Mouse (Mus musculus) embryonic facial prominence, embryonic 14.5 days (tissue): ENCODE data around the gene Wars. TPM values are rescaled to one million over a fixed set of nuclear protein-coding genes. Genes with fewer than 3 reads are reported as not detected.

Experiments
- ATAC-seq: fragments of 200-750 bp; cut with Nextera tagmentation; 2 replicates; pipeline ENCODE4 v1.8.0; 2017; ENCODE audit warnings: low read depth, moderate number of reproducible peaks, moderate TSS enrichment
- DNase-seq: peaks from one replicate; pipeline ENCODE4 v3.0.0-alpha.2; 2015; ENCODE audit warnings: low spot score
- H3K27ac ChIP-seq: fragments of 300-500 bp; sonication (generic); replicated peaks from 2 replicates; pipeline ENCODE4 v1.5.1; 2014; ENCODE audit warnings: low read depth, mild to moderate bottlenecking, low read length, moderate library complexity
- H3K27me3 ChIP-seq: fragments of 300-500 bp; sonication (generic); replicated peaks from 2 replicates; pipeline ENCODE4 v1.6.1; 2014; ENCODE audit warnings: low read length; ENCODE audit not compliant: control insufficient read depth, insufficient read depth
- H3K36me3 ChIP-seq: fragments of 300-500 bp; sonication (generic); 2 replicates; pipeline ENCODE4 v1.6.1; 2014; ENCODE audit warnings: low read length, mixed read lengths; ENCODE audit not compliant: control insufficient read depth, insufficient read depth
- H3K4me1 ChIP-seq: fragments of 300-500 bp; sonication (generic); 2 replicates; pipeline ENCODE4 v1.6.1; 2014; ENCODE audit warnings: antibody characterized with exemption, low read length; ENCODE audit not compliant: control insufficient read depth, insufficient read depth
- H3K4me2 ChIP-seq: fragments of 300-500 bp; sonication (generic); 2 replicates; pipeline ENCODE4 v1.6.1; 2014; ENCODE audit warnings: low read depth, mild to moderate bottlenecking, low read length, moderate library complexity, mixed read lengths
- H3K4me3 ChIP-seq: fragments of 300-500 bp; sonication (generic); 2 replicates; pipeline ENCODE4 v1.5.1; 2014; ENCODE audit warnings: low read depth, mild to moderate bottlenecking, low read length
- H3K9ac ChIP-seq: fragments of 300-500 bp; sonication (generic); 2 replicates; pipeline ENCODE4 v1.6.1; 2014; ENCODE audit warnings: low read depth, mild to moderate bottlenecking, low read length, moderate library complexity, mixed read lengths
- H3K9me3 ChIP-seq: fragments of 300-500 bp; sonication (generic); 2 replicates; pipeline ENCODE4 v1.6.1; 2016; ENCODE audit warnings: low read length; ENCODE audit not compliant: control insufficient read depth
- WGBS: fragments of 180-500 bp; shearing (Covaris S2); extraction: QIAGEN DNeasy Blood & Tissue Kit; methylation state at CpG from one replicate; pipeline ENCODE4 v1.1.7; 2014; 5-methylcytosine and 5-hydroxymethylcytosine counted together
- polyA plus RNA-seq: library from polyadenylated mRNA; unstranded; fragments of >200 nt; fragmentation: Nextera tagmentation; extraction: Ambion mirVana; gene quantifications from 2 replicates; pipeline ENCODE4 v1.2.1, GENCODE M21; 2014

Wars gene
- polyA plus RNA-seq, 1 experiment from 2014 or later: 63.6 TPM

DNA sequence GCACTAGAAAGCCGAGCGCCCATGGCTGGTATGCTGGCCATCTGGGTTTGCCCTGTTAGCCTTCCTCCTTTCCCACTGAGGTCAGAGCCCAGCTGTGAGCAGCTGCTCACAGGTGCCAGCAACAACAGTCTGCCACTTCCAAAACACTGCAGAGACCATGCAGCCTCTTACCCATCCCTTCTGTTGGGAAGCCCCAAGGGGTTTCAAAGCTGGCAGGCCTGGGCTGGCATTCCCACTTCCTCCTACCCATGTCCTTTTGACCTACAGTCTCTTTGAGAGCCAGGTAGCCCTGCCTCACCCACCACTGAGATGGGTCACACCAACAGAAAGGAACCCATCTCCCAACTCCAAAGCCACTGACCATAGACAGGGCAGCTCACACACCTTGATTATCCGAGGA, 60.6 kb downstream of the Wars start:
- Histone ChIP-seq H3K4me1 (peaks cover 19% of the 10 kb centered on the region), H3K9me3 (no peaks in the 10 kb centered on the region), H3K4me2 (no peak overlapping the region), H3K27ac (no peak overlapping the region), H3K36me3 (peaks cover 8% of the 10 kb centered on the region), H3K27me3 (no peaks in the 10 kb centered on the region), H3K9ac (no peak overlapping the region), H3K4me3 (no peak overlapping the region)
- DNase-seq: no peak
- no peak for ATAC-seq
- WGBS: 85% methylated on average over 3 of the region's 3 CpGs

DNA sequence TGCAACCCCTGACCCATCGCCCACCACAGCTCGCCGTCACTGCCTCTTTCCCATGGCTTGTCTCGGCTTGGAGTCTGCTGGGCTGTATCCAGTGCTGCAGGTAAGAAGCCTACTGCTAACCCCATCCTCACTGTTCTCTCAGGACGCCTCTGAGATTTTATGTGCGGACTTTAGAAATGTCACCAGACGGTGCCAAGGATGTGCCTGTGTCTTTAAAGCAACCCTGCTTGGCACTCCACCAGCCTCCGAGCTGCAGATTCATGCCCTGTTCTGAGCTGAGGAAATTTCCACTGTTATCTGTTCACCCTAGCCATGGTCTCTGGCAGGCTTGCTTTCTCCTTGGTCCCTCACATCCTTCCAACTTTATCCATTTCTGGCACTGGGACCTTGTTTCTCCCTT, 61.1 kb downstream of the Wars start:
- no peak overlapping the region for H3K4me2 ChIP-seq
- WGBS: 86% methylated on average over 8 of the region's 8 CpGs
- no peaks in the 10 kb centered on the region for H3K9me3 ChIP-seq
- H3K4me1 ChIP-seq: peaks cover 14% of the 10 kb centered on the region
- no peak overlapping the region for H3K27ac ChIP-seq
- no peak overlapping the region for H3K4me3 ChIP-seq
- ATAC-seq (no peak), DNase-seq (no peak)
- H3K27me3 ChIP-seq: no peaks in the 10 kb centered on the region
- peaks cover 9% of the 10 kb centered on the region for H3K36me3 ChIP-seq
- H3K9ac ChIP-seq: no peak overlapping the region

DNA sequence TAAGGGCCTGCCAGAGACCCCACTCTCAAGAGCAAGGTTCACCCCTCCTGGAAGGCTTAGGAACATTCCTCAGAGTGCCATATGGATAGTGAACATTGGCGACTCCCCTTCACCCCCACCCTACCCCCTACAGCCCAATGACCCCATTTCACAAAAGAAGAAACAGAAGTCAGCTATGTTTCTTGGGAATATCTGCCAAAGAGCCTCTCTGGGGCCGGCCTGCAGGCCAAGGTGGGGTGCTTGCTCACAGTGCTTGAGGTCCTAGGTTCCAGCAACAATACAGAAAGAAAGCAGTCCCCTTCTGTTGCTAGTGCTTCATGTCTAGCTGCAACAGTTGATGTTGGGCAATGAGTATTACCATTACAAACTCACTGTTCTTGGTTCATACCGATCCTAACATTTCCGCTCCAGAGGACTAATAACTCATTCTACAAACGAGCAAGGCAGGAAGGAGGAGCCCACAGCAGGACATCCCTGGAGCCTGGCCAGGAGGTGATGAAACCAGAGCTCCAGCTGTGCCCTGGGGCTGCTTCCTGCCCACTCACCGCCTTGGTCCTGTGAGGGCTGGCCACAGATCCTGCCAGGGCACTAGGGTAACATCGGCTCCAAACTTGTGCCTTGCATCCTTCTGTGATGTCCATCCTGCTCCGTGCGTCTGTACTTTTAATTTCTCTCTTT, 61.9 kb downstream of the Wars start:
- H3K9me3 ChIP-seq: no peaks in the 10 kb centered on the region
- H3K27ac ChIP-seq: no peak overlapping the region
- no peak overlapping the region for H3K4me2 ChIP-seq
- peaks cover 12% of the 10 kb centered on the region for H3K36me3 ChIP-seq
- peaks cover 7% of the 10 kb centered on the region for H3K4me1 ChIP-seq
- WGBS: 48% methylated on average over 9 of the region's 9 CpGs
- H3K4me3 ChIP-seq: no peak overlapping the region
- no peak overlapping the region for H3K9ac ChIP-seq
- no peak for ATAC-seq
- DNase-seq: peak; percentile 37
- H3K27me3 ChIP-seq: no peaks in the 10 kb centered on the region

DNA sequence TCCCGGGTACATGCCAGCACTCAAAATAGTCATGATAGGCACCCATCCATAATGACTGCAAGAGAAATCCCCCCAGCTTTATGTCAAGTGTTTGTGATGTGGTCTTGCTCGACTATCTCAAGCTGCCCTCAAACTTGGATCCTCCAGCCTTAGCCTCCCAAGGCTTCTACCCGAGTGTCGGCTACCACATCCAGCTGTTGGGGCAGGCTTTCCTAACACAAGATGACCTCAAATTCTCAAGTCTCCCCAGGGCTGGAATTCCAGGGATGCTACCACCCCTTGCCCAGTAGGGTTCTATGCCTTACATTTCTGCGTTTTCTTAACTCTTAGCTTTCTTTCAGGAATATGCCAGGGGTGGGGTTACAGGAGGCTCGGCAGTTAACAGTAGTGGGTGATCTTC, 63.6 kb downstream of the Wars start:
- H3K36me3 ChIP-seq: peaks cover 24% of the 10 kb centered on the region
- H3K4me2 ChIP-seq: no peak overlapping the region
- no peaks in the 10 kb centered on the region for H3K9me3 ChIP-seq
- 0 out of 2 replicates have a peak, but pooled peaks cover 3% of the 10 kb centered on the region for H3K4me1 ChIP-seq
- H3K27ac ChIP-seq: no peak overlapping the region
- WGBS: 78% methylated on average over 6 of the region's 6 CpGs
- ATAC-seq (no peak), DNase-seq (no peak)
- no peak overlapping the region for H3K4me3 ChIP-seq
- no peaks in the 10 kb centered on the region for H3K27me3 ChIP-seq
- H3K9ac ChIP-seq: no peak overlapping the region

DNA sequence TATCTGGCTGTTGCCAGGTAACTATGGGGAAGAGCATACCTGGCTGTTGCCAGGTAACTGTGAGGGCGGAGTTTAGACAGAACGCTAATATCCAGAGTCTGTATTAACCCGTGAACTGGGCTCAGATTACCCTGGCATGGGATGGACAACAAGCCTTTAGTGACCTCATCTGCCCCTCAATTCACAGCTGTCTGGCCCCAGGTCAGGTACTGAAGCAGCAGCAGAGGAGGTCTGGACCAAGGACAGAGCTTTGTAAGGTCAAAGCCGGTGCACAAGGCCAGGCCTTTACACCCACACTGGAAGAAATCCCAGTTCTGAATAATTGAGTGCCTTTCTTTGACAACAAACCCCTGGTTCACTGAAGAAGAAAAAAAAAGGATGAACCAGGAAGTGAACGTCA, 64.3 kb downstream of the Wars start:
- H3K9me3 ChIP-seq: no peaks in the 10 kb centered on the region
- 61% methylated on average over 5 of the region's 5 CpGs for whole genome bisulfite sequencing
- H3K4me2 ChIP-seq: no peak overlapping the region
- no peak overlapping the region for H3K4me3 ChIP-seq
- no peaks in the 10 kb centered on the region for H3K4me1 ChIP-seq
- no peak for DNase-seq
- peaks cover 24% of the 10 kb centered on the region for H3K36me3 ChIP-seq
- H3K27ac ChIP-seq: no peak overlapping the region
- no peaks in the 10 kb centered on the region for H3K27me3 ChIP-seq
- no peak for ATAC-seq
- H3K9ac ChIP-seq: no peak overlapping the region

DNA sequence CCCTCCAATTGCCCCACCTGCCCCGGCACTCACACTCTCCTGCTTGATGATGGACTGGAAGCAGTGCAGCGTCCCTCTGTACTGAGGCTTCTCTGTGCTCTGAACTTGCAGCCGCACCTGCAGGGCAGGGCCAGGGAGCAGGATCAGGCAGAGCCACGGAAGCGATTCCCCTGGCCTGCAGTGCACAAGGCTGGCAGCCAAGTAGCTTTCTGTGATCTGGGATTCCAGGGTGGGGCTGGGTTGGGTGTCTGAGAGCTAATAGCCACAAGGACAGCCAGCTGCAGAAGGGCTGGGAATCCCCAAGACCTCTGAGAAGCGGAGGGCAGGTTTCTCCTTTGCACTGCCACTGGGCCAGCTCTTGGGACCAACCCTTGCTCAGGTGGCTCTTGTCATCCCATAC, 66.3 kb downstream of the Wars start:
- ATAC-seq: no peak
- 95% methylated on average over 6 of the region's 6 CpGs for WGBS

DNA sequence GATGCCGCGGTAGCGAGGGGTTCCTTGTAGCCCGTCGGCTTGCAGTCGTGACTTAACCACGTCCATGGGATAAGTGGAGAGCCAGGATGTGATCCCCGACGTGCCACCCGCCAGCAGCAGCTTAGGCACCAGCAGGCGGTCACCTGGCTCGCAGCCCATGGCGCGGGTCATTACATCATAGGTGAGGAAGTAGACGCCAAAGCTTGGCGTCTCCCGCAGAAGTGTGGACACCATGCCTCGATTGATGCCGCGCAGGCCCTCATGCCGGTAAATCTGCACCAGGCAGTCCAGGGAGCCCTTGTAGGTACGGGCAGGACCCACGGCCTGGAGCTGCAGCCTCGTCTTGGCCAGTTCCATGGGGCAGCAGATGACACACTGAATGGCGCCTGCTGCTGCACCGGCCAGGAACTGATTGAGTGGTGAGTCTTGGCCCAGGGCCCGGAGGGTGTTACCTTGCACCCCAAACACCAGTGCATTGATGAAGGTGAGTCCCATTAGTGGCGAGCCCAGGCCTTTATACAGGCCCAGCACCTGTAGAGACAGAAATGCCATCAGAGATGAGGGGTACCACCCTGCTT, 66.9 kb downstream of the Wars start:
- no peaks in the 10 kb centered on the region for H3K27me3 ChIP-seq
- no peaks in the 10 kb centered on the region for H3K4me1 ChIP-seq
- H3K4me2 ChIP-seq: no peak overlapping the region
- H3K9ac ChIP-seq: no peak overlapping the region
- WGBS: 97% methylated on average over 25 of the region's 28 CpGs
- H3K36me3 ChIP-seq: peaks cover 24% of the 10 kb centered on the region
- no peak for DNase-seq
- no peak for ATAC-seq
- H3K27ac ChIP-seq: no peak overlapping the region
- H3K4me3 ChIP-seq: no peak overlapping the region
- H3K9me3 ChIP-seq: no peaks in the 10 kb centered on the region

More for the DNA sequence above, 66.3 kb downstream of the Wars start:
- DNase-seq: no peak
- Histone ChIP-seq H3K27me3 (no peaks in the 10 kb centered on the region), H3K9ac (no peak overlapping the region), H3K36me3 (peaks cover 24% of the 10 kb centered on the region), H3K4me2 (no peak overlapping the region), H3K4me3 (no peak overlapping the region), H3K27ac (no peak overlapping the region), H3K4me1 (no peaks in the 10 kb centered on the region), H3K9me3 (no peaks in the 10 kb centered on the region)

DNA sequence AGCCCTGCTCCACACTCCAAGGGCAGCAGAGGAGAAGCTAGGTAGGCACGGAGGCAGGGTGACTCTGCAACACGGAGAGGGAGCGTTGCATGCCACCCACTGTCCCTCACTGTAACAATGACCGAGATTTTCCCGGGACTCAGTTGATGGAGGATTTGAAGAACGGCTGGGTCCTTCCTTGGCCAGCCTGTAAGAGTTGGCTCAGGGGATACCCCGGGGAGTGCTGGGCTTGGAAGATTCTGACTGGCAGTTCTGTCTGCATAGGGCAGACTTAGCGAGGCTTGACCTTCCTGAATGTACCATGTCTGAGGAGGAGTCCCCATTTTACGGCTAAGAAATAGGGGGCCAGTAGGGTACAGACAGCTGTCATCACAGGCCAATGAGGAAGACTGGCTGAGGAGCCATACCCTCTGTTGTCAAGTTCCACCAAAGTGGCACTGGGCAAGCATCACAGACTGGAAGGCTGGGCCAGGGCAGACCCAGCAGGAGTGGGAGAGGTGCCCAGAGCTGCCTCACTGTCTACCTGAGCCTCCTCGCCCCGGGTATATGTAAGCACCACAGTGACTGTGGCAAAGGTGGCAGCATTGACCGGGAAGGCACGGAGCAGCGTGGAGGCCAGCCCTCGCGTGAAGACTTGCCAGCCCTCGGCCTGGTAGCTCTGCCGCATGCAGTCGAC, 67.6 kb downstream of the Wars start:
- Histone ChIP-seq H3K4me1 (no peaks in the 10 kb centered on the region), H3K27me3 (no peaks in the 10 kb centered on the region), H3K9me3 (no peaks in the 10 kb centered on the region), H3K4me2 (no peak overlapping the region), H3K27ac (no peak overlapping the region), H3K4me3 (no peak overlapping the region), H3K9ac (no peak overlapping the region), H3K36me3 (peaks cover 24% of the 10 kb centered on the region)
- WGBS: 97% methylated on average over 19 of the region's 19 CpGs
- ATAC-seq: no peak
- DNase-seq: no peak
